Mouse (Mus musculus) ES-Bruce4 (cell line): ENCODE measurements at regions not wholly inside any gene's neighbourhood (a gene's known extent, or its start where the extent isn't known, plus 50 kb on each side); places are given as distances from the start of the nearest gene placed in this dataset.

ENCODE experiments used
- H3K27ac ChIP-seq: 2 replicates; pipeline ENCODE4 v1.5.1; 2012; ENCODE audit warnings: low read length, inconsistent platforms; ENCODE audit not compliant: insufficient read depth
- H3K27me3 ChIP-seq: 2 replicates; pipeline ENCODE4 v1.6.1; 2012; ENCODE audit warnings: mild to moderate bottlenecking, low read length, inconsistent platforms; ENCODE audit not compliant: control insufficient read depth, poor library complexity, insufficient read depth, severe bottlenecking
- H3K36me3 ChIP-seq: 2 replicates; pipeline ENCODE4 v1.6.1; 2012; ENCODE audit warnings: inconsistent platforms, mild to moderate bottlenecking, low read length, moderate library complexity; ENCODE audit not compliant: control insufficient read depth, poor library complexity, insufficient read depth, severe bottlenecking
- H3K4me1 ChIP-seq: one replicate; pipeline ENCODE4 v1.8.1; 2011; ENCODE audit warnings: low read length; ENCODE audit not compliant: control insufficient read depth, insufficient read depth
- H3K4me3 ChIP-seq: 2 replicates; pipeline ENCODE4 v1.5.1; 2011; ENCODE audit warnings: low read depth, mild to moderate bottlenecking, low read length
- H3K9ac ChIP-seq: 2 replicates; pipeline ENCODE4 v1.6.1; 2012; ENCODE audit warnings: low read depth, mild to moderate bottlenecking, inconsistent platforms; ENCODE audit not compliant: poor library complexity, severe bottlenecking
- H3K9me3 ChIP-seq: replicated peaks from 2 replicates; pipeline ENCODE4 v1.6.1; 2012; ENCODE audit warnings: mild to moderate bottlenecking, low read length, inconsistent platforms; ENCODE audit not compliant: control insufficient read depth, poor library complexity, insufficient read depth, severe bottlenecking
- CTCF ChIP-seq: IDR thresholded peaks from one replicate; pipeline ENCODE4 v1.8.1; 2011; ENCODE audit warnings: low read depth, low read length
- EP300 ChIP-seq: IDR thresholded peaks from 2 replicates; pipeline ENCODE4 v1.6.1; 2011; ENCODE audit warnings: low read depth, low read length; ENCODE audit not compliant: insufficient read depth
- POLR2A ChIP-seq: IDR thresholded peaks from one replicate; pipeline ENCODE4 v1.8.1; 2011; ENCODE audit warnings: low read length; ENCODE audit not compliant: insufficient read depth

- Histone ChIP-seq H3K9me3 (peaks cover 5% of the 10 kb centered on the region), H3K4me3 (no peak overlapping the region), H3K36me3 (no peaks in the 10 kb centered on the region), H3K27ac (no peak overlapping the region), H3K9ac (no peak overlapping the region), H3K4me1 (no peaks in the 10 kb centered on the region), H3K27me3 (no peaks in the 10 kb centered on the region)
- TF ChIP-seq EP300 (no peak), POLR2A (no peak), CTCF (no peak)
Observed at GRCm38 (mm10) chr13:60237091-60237490, 59.9 kb upstream of the Gas1 start.

- Histone ChIP-seq H3K9me3 (peaks cover 5% of the 10 kb centered on the region), H3K4me3 (no peak overlapping the region), H3K27ac (no peak overlapping the region), H3K4me1 (no peaks in the 10 kb centered on the region), H3K27me3 (no peaks in the 10 kb centered on the region), H3K36me3 (no peaks in the 10 kb centered on the region), H3K9ac (no peak overlapping the region)
- TF ChIP-seq CTCF: no peak
- TF ChIP-seq EP300: no peak
- no peak for TF ChIP-seq POLR2A
Observed at GRCm38 (mm10) chr13:60242447-60243109, 65.4 kb upstream of the Gas1 start.

GRCm38 (mm10) chr13:60243110-60243481 is 65.9 kb upstream of the Gas1 start:
- peaks cover 5% of the 10 kb centered on the region for H3K9me3 ChIP-seq
- H3K27ac ChIP-seq: no peak overlapping the region
- no peak for TF ChIP-seq CTCF
- no peak for TF ChIP-seq POLR2A
- no peak overlapping the region for H3K4me3 ChIP-seq
- no peaks in the 10 kb centered on the region for H3K27me3 ChIP-seq
- H3K36me3 ChIP-seq: no peaks in the 10 kb centered on the region
- no peaks in the 10 kb centered on the region for H3K4me1 ChIP-seq
- no peak overlapping the region for H3K9ac ChIP-seq

GRCm38 (mm10) chr13:60255162-60255561 is 78.0 kb upstream of the Gas1 start:
- Histone ChIP-seq H3K9ac (no peak overlapping the region), H3K27ac (no peak overlapping the region), H3K36me3 (no peaks in the 10 kb centered on the region), H3K27me3 (no peaks in the 10 kb centered on the region), H3K4me3 (no peak overlapping the region), H3K9me3 (no peaks in the 10 kb centered on the region), H3K4me1 (no peaks in the 10 kb centered on the region)
- TF ChIP-seq EP300 (no peak), CTCF (no peak), POLR2A (no peak)

GRCm38 (mm10) chr13:60255715-60256114 is 78.5 kb upstream of the Gas1 start:
- no peaks in the 10 kb centered on the region for H3K9me3 ChIP-seq
- no peak overlapping the region for H3K27ac ChIP-seq
- H3K4me3 ChIP-seq: no peak overlapping the region
- no peaks in the 10 kb centered on the region for H3K27me3 ChIP-seq
- no peaks in the 10 kb centered on the region for H3K36me3 ChIP-seq
- no peaks in the 10 kb centered on the region for H3K4me1 ChIP-seq
- no peak overlapping the region for H3K9ac ChIP-seq
- TF ChIP-seq POLR2A (no peak), CTCF (no peak), EP300 (no peak)

GRCm38 (mm10) chr13:60256997-60257396 is 79.8 kb upstream of the Gas1 start:
- no peak overlapping the region for H3K9ac ChIP-seq
- no peaks in the 10 kb centered on the region for H3K9me3 ChIP-seq
- no peaks in the 10 kb centered on the region for H3K36me3 ChIP-seq
- H3K4me1 ChIP-seq: no peaks in the 10 kb centered on the region
- TF ChIP-seq CTCF: no peak
- no peak for TF ChIP-seq EP300
- TF ChIP-seq POLR2A: no peak
- no peak overlapping the region for H3K27ac ChIP-seq
- no peaks in the 10 kb centered on the region for H3K27me3 ChIP-seq
- H3K4me3 ChIP-seq: no peak overlapping the region
